28 mouse cellular contexts compared by ENCODE assay signal in genomic region chr3:99245341-99245740, GRCm38 (mm10). TPM values are rescaled to one million over a fixed set of nuclear protein-coding genes. Genes with fewer than 3 reads are reported as not detected.
A peak's percentile ranks its signal among the peaks of the same experiment; 100 is the strongest.
DNase-seq lines count a peak whose midpoint lies in the region; ATAC-seq and TF ChIP-seq lines count a peak whose summit lies in the region.
"Had no signal": no experiment of that assay in that cellular context is flagged by ENCODE, and none has a peak within 500 bp of the region (broad histone marks: within the 10 kb centered on the region; RNA-seq: fewer than 3 reads in every experiment).

No protein-coding gene starts in this region.

- no peaks in the 10 kb centered on the region for H3K4me1 ChIP-seq in lung, embryonic 14.5 days (ENCODE audit: insufficient read depth)
- H3K4me1 ChIP-seq in lung, postnatal 0 days (ENCODE audit: insufficient read depth, low read depth, low read length), result peaks cover 9% of the 10 kb centered on the region; the same call in 1 of the 2 replicates
- 0 out of 2 replicates have a peak, but pooled peaks cover 2% of the 10 kb centered on the region for H3K4me1 ChIP-seq in lung, adult 2 months (ENCODE audit: control insufficient read depth, insufficient read depth, low read length)
- H3K4me1 ChIP-seq in limb, embryonic 11.5 days (ENCODE audit: control insufficient read depth, insufficient read depth, low read length), result peaks cover 28% of the 10 kb centered on the region
- no peaks in the 10 kb centered on the region for H3K4me1 ChIP-seq in thymus, adult 2 months (replicated peaks; ENCODE audit: control insufficient read depth, insufficient read depth, low read length)
- H3K4me1 ChIP-seq in heart, embryonic 11.5 days (ENCODE audit: control insufficient read depth, insufficient read depth, low read length), result 0 out of 2 replicates have a peak, but pooled peaks cover 2% of the 10 kb centered on the region

- H3K27ac ChIP-seq in lung, embryonic 14.5 days (ENCODE audit: low read depth), result no peak overlapping the region
- H3K27ac ChIP-seq in lung, postnatal 0 days (ENCODE audit: low read length), result no peak overlapping the region
- no peak overlapping the region for H3K27ac ChIP-seq in limb, embryonic 11.5 days (replicated peaks; ENCODE audit: low read depth, low read length)
- H3K27ac ChIP-seq in thymus, adult 2 months (ENCODE audit: control insufficient read depth, insufficient read depth, low read length), result no peak overlapping the region
- H3K27ac ChIP-seq in heart, embryonic 11.5 days (ENCODE audit: low read depth, low read length), result no peak overlapping the region
- H3K27ac ChIP-seq: embryonic facial prominence, embryonic 12.5 days; embryonic facial prominence, embryonic 15.5 days; forebrain, embryonic 12.5 days; forebrain, embryonic 15.5 days; heart, adult 2 months; heart, embryonic 10.5 days; hindbrain, embryonic 14.5 days; hindbrain, postnatal 0 days had no signal

- no peak overlapping the region for H3K9ac ChIP-seq in lung, embryonic 14.5 days
- H3K9ac ChIP-seq in lung, postnatal 0 days (replicated peaks; ENCODE audit: low read depth), result no peak overlapping the region
- H3K9ac ChIP-seq in limb, embryonic 11.5 days (ENCODE audit: low read length), result no peak overlapping the region
- H3K9ac ChIP-seq in heart, embryonic 11.5 days (ENCODE audit: low read depth, low read length), result no peak overlapping the region
- H3K9ac ChIP-seq: embryonic facial prominence, embryonic 12.5 days; embryonic facial prominence, embryonic 15.5 days; forebrain, embryonic 12.5 days; forebrain, embryonic 15.5 days; hindbrain, embryonic 14.5 days had no signal

- H3K36me3 ChIP-seq in lung, embryonic 14.5 days (ENCODE audit: insufficient read depth), result no peaks in the 10 kb centered on the region
- no peaks in the 10 kb centered on the region for H3K36me3 ChIP-seq in lung, postnatal 0 days (ENCODE audit: insufficient read depth, low read length)
- no peaks in the 10 kb centered on the region for H3K36me3 ChIP-seq in limb, embryonic 11.5 days (ENCODE audit: control insufficient read depth, insufficient read depth, low read length)
- no peaks in the 10 kb centered on the region for H3K36me3 ChIP-seq in thymus, adult 2 months (ENCODE audit: control insufficient read depth, insufficient read depth, low read length)
- H3K36me3 ChIP-seq in heart, embryonic 11.5 days (ENCODE audit: control insufficient read depth, insufficient read depth, low read length), result no peaks in the 10 kb centered on the region
- H3K36me3 ChIP-seq: embryonic facial prominence, embryonic 12.5 days; embryonic facial prominence, embryonic 15.5 days; forebrain, embryonic 12.5 days; forebrain, embryonic 15.5 days; G1E; heart, embryonic 10.5 days had no signal

- DNase-seq in lung, embryonic 14.5 days, result peak; percentile 44
- DNase-seq in lung, postnatal 14 days, result no peak
- DNase-seq in lung, postnatal 0 days (ENCODE audit: low spot score), result peak; percentile 29
- no peak for DNase-seq in lung, adult 2 months
- DNase-seq in limb, embryonic 11.5 days (ENCODE audit: low spot score), result peak; percentile 7
- DNase-seq in lung, postnatal 36 days, result peak; percentile 20
- DNase-seq in thymus, adult 2 months, result no peak
- DNase-seq: adrenal gland, postnatal 10 days; adrenal gland, postnatal 36 days; B cell, adult 2 months; cerebellum, adult 2 months; cerebellum, adult 9-11 months; cerebellum, postnatal 25 days; gastrocnemius, postnatal 10 days; gastrocnemius, postnatal 36 days; heart, adult 2 months had no signal

- no peak overlapping the region for H3K4me2 ChIP-seq in lung, embryonic 14.5 days
- H3K4me2 ChIP-seq in lung, postnatal 0 days (replicated peaks; ENCODE audit: low read depth, low read length), result no peak overlapping the region
- H3K4me2 ChIP-seq in limb, embryonic 11.5 days (ENCODE audit: low read depth, severe bottlenecking), result no peak overlapping the region
- H3K4me2 ChIP-seq in heart, embryonic 11.5 days, result no peak overlapping the region
- H3K4me2 ChIP-seq: embryonic facial prominence, embryonic 12.5 days; embryonic facial prominence, embryonic 15.5 days; forebrain, embryonic 12.5 days; forebrain, embryonic 15.5 days; hindbrain, embryonic 14.5 days had no signal

- 13% methylated on average over 3 of the region's 3 CpGs for WGBS in lung, embryonic 14.5 days
- 16% methylated on average over 3 of the region's 3 CpGs for WGBS in lung, postnatal 0 days
- WGBS in lung, adult 2 months, result 15% methylated on average over 3 of the region's 3 CpGs
- 13% methylated on average over 3 of the region's 3 CpGs for WGBS in limb, embryonic 11.5 days
- 17% methylated on average over 3 of the region's 3 CpGs for WGBS in thymus, adult 2 months
- WGBS in heart, embryonic 11.5 days (ENCODE audit: insufficient replicate concordance), result 23% methylated on average over 3 of the region's 3 CpGs

- peak; percentile 59; the same call in 1 of the 2 replicates for ATAC-seq in lung, embryonic 14.5 days (ENCODE audit: insufficient read depth)
- ATAC-seq in lung, postnatal 0 days, result peak; percentile 28; the same call in 1 of the 2 replicates
- ATAC-seq in limb, embryonic 11.5 days (ENCODE audit: insufficient number of reproducible peaks, low FRiP score, low TSS enrichment, low read depth), result no peak
- ATAC-seq in heart, embryonic 11.5 days (replicated peaks; ENCODE audit: insufficient number of reproducible peaks, low FRiP score, low TSS enrichment), result no peak
- ATAC-seq: forebrain, embryonic 15.5 days; hindbrain, postnatal 0 days; inflammation-experienced regulatory T-cells, adult 6 months; Patski had no signal

- H3K9me3 ChIP-seq in lung, embryonic 14.5 days (ENCODE audit: low read depth, low read length), result no peaks in the 10 kb centered on the region
- no peaks in the 10 kb centered on the region for H3K9me3 ChIP-seq in lung, postnatal 0 days (ENCODE audit: low read length)
- H3K9me3 ChIP-seq in limb, embryonic 11.5 days (ENCODE audit: control insufficient read depth, low read length), result no peaks in the 10 kb centered on the region
- H3K9me3 ChIP-seq in heart, embryonic 11.5 days (replicated peaks; ENCODE audit: control insufficient read depth, low read length), result no peaks in the 10 kb centered on the region
- H3K9me3 ChIP-seq: embryonic facial prominence, embryonic 12.5 days; embryonic facial prominence, embryonic 15.5 days; forebrain, embryonic 12.5 days; forebrain, embryonic 15.5 days; heart, embryonic 10.5 days had no signal

- H3K27me3 ChIP-seq in lung, embryonic 14.5 days (ENCODE audit: insufficient read depth, low read length), result peaks cover 97% of the 10 kb centered on the region
- peaks cover 73% of the 10 kb centered on the region for H3K27me3 ChIP-seq in lung, postnatal 0 days (replicated peaks; ENCODE audit: insufficient read depth, low read length)
- peaks cover 4% of the 10 kb centered on the region; the same call in 1 of the 2 replicates for H3K27me3 ChIP-seq in limb, embryonic 11.5 days (ENCODE audit: control insufficient read depth, insufficient read depth, low read length)
- peaks cover 28% of the 10 kb centered on the region for H3K27me3 ChIP-seq in thymus, adult 2 months (ENCODE audit: control insufficient read depth, insufficient read depth, low read length)
- peaks cover 98% of the 10 kb centered on the region for H3K27me3 ChIP-seq in heart, embryonic 11.5 days (ENCODE audit: control insufficient read depth, insufficient read depth, low read length)
- H3K27me3 ChIP-seq: CH12.LX, Patski had no signal

- no peak for TF ChIP-seq EP300 in lung, postnatal 0 days (IDR thresholded peaks at IDR 0.05)

- no peak overlapping the region for H3K4me3 ChIP-seq in lung, embryonic 14.5 days (ENCODE audit: low read depth, low read length)
- H3K4me3 ChIP-seq in lung, postnatal 0 days (ENCODE audit: low read depth, low read length), result no peak overlapping the region
- no peak overlapping the region for H3K4me3 ChIP-seq in lung, adult 2 months (replicated peaks; ENCODE audit: extremely low read depth, low read depth, low read length)
- H3K4me3 ChIP-seq in limb, embryonic 11.5 days (ENCODE audit: low read depth, low read length), result no peak overlapping the region
- no peak overlapping the region for H3K4me3 ChIP-seq in thymus, adult 2 months (ENCODE audit: control insufficient read depth, insufficient read depth, low read length)
- H3K4me3 ChIP-seq in heart, embryonic 11.5 days (ENCODE audit: low read depth, low read length), result no peak overlapping the region
- H3K4me3 ChIP-seq: embryonic facial prominence, embryonic 12.5 days; embryonic facial prominence, embryonic 15.5 days; forebrain, embryonic 12.5 days; forebrain, embryonic 15.5 days; heart, adult 2 months; heart, embryonic 10.5 days had no signal

- TF ChIP-seq CTCF in lung, embryonic 14.5 days (IDR thresholded peaks at IDR 0.05; ENCODE audit: low read depth), result no peak
- no peak for TF ChIP-seq CTCF in lung, postnatal 0 days (IDR thresholded peaks at IDR 0.05)
- TF ChIP-seq CTCF in lung, adult 2 months (IDR thresholded peaks at IDR 0.05; ENCODE audit: insufficient read depth, low read length), result no peak
- TF ChIP-seq CTCF in thymus, adult 2 months (IDR thresholded peaks at IDR 0.05; ENCODE audit: borderline replicate concordance, control insufficient read depth, extremely low read depth, insufficient read depth, low read length, poor library complexity), result no peak

- TF ChIP-seq POLR2A in lung, adult 2 months (IDR thresholded peaks at IDR 0.05; ENCODE audit: borderline replicate concordance, extremely low read depth, low read depth, low read length), result no peak
- TF ChIP-seq POLR2A in thymus, adult 2 months (IDR thresholded peaks at IDR 0.05; ENCODE audit: control insufficient read depth, extremely low read depth, insufficient read depth, low read length, poor library complexity), result no peak

RNA-seq across cellular contexts. Expression of gene Tbx15, which starts 5.2 kb away (rescaled TPM):
- polyA plus RNA-seq in lung, embryonic 14.5 days (2014; fragmentation: Nextera tagmentation; extraction: Ambion mirVana), result 0.05 and 0.28 TPM in 2 replicates
- 0.04 TPM in 1 of 2 replicates, not detected in the other for polyA plus RNA-seq in lung, postnatal 0 days (2015; fragmentation: Nextera tagmentation; extraction: Ambion mirVana)
- polyA plus RNA-seq in lung, adult 2 months (2012; rRNA removed), result 0.07 and 3.0 TPM in 2 replicates
- polyA plus RNA-seq in limb, embryonic 11.5 days (2014; fragmentation: Nextera tagmentation; extraction: Ambion mirVana), result 50.7 and 55.2 TPM in 2 replicates
- polyA plus RNA-seq in thymus, adult 2 months (2012; rRNA removed), result 0.34 and 0.62 TPM in 2 replicates
- 0.21 and 0.40 TPM in 2 replicates for polyA plus RNA-seq in heart, embryonic 11.5 days (2014; fragmentation: Nextera tagmentation; extraction: Ambion mirVana)
- polyA plus RNA-seq: G1E; inflammation-experienced regulatory T-cells, adult 6 months had no signal

Comparison
In these comparisons a context has a peak if more than half of its experiments do, and no peak if none do; other contexts are left out.
1. DNase-seq: peak in lung, embryonic 14.5 days (single experiment), lung, postnatal 0 days (single experiment), limb, embryonic 11.5 days (single experiment) and lung, postnatal 36 days (single experiment); none in lung, postnatal 14 days (single experiment), lung, adult 2 months (single experiment) and thymus, adult 2 months (single experiment).
2. ATAC-seq: peak in lung, embryonic 14.5 days (single experiment) and lung, postnatal 0 days (single experiment); none in limb, embryonic 11.5 days (single experiment) and heart, embryonic 11.5 days (single experiment).
3. RNA of gene Tbx15, which starts 5.2 kb away (polyA plus RNA-seq): 50.7 to 55.2 TPM in limb, embryonic 11.5 days; 0.07 to 3.0 TPM in lung, adult 2 months, 0.21 to 0.40 TPM in heart, embryonic 11.5 days, 0.34 to 0.62 TPM in thymus, adult 2 months, 0.05 to 0.28 TPM in lung, embryonic 14.5 days and 0.04 TPM in lung, postnatal 0 days; every median in the first group is over 10 times any median in the second.